Mouse (Mus musculus): ENCODE data around the gene Cit. TPM values are rescaled to one million over a fixed set of nuclear protein-coding genes. Genes with fewer than 3 reads are reported as not detected.

The Cit gene
- polyA plus RNA-seq, 1 experiment from 2014 or later: 27.5 TPM

DNA sequence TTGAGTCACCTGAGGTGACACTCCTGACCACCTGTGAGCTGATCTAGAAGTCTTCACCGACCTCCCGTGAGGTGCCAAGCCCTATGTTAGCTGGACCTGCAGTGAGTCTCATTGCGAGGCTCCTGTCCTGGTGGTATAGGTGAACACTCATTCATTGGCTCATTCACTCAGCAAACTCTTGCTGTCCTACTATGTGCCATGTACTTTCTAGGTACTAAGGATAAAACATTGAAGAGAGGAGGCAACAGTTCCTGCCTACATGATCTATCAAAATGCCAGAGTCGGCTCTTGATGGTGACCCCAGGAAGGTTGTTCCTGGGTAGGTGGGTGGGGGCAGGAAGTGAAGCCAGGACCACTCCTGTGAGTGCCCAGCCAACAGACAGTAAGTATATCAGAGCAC lies 72.9 kb downstream of the Cit start:
- ATAC-seq (ENCODE audit: low FRiP score) (no peak), DNase-seq (ENCODE audit: low spot score) (no peak)
- no peak overlapping the region for H3K9ac ChIP-seq
- no peaks in the 10 kb centered on the region for H3K4me1 ChIP-seq (replicated peaks; ENCODE audit: control insufficient read depth, insufficient read depth, low read length)
- no peak overlapping the region for H3K4me2 ChIP-seq (replicated peaks)
- WGBS: 90% methylated on average over 4 of the region's 4 CpGs
- no peak overlapping the region for H3K4me3 ChIP-seq (replicated peaks; ENCODE audit: low read length)
- H3K27ac ChIP-seq: no peak overlapping the region
- no peaks in the 10 kb centered on the region for H3K9me3 ChIP-seq (ENCODE audit: control insufficient read depth, low read length)
- H3K27me3 ChIP-seq (ENCODE audit: control insufficient read depth, insufficient read depth, low read length): no peaks in the 10 kb centered on the region
- H3K36me3 ChIP-seq (replicated peaks; ENCODE audit: control insufficient read depth, insufficient read depth): no peaks in the 10 kb centered on the region

DNA sequence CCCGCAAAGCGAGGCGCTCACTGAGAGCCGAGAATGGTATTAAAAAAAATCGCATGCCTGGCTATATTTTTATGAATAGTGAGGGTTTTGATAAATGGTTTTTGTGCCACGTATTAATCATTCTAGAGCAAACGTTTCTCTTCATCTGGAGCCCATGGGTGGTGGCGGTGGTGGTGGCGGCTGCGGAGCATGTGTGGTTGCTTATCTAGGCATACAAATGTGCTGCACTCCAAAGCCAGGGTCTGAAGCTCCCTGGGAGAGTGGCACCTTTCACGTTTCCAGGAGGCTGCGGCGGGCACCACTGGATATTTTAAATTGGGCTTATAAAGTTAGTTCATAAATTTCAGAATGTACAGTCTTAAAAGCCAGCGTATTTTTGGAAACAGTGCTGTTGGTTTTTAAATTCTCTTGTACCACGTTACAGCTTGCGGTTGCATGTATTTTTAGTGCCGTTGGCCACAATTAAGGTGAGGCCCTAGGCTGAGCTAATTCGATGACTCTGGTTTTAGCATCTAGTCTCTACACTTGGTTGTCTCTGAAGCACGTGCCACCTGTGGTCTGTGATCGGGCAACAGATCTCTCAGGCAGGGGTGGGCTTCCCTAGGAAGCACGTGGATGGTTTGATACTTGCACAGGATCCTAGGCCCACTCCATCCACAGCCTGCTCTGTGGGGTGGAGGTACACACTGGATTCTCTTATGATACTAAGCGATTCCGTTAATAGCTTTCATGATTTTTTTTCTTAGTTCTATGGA lies 73.7 kb downstream of the Cit start:
- no peak overlapping the region for H3K4me2 ChIP-seq (replicated peaks)
- WGBS: 84% methylated on average over 23 of the region's 23 CpGs
- no peak for ATAC-seq (ENCODE audit: low FRiP score)

DNA sequence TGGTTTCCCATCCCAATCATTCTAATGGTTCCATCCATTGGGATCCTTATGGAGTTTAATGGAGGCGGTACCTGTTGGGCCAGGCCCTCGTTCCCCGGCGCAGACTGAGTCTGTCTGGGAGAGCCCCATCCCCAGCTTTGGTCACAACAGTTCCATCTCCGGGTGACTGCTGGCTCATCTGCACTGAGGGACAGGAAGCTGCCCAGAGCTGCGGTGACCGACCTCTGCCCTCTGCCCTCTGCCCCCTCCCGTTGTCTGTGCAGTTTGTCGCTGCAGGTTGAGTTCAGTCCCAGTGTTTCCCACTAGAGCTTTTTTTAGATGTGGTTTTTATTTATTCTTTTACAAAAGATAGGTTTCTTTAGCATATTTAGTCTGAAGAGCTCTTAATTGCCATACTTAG lies 76.9 kb downstream of the Cit start:
- no peaks in the 10 kb centered on the region for H3K4me1 ChIP-seq (replicated peaks; ENCODE audit: control insufficient read depth, insufficient read depth, low read length)
- H3K27ac ChIP-seq: no peak overlapping the region
- H3K36me3 ChIP-seq (replicated peaks; ENCODE audit: control insufficient read depth, insufficient read depth): no peaks in the 10 kb centered on the region
- H3K9me3 ChIP-seq (ENCODE audit: control insufficient read depth, low read length): no peaks in the 10 kb centered on the region
- H3K27me3 ChIP-seq (ENCODE audit: control insufficient read depth, insufficient read depth, low read length): no peaks in the 10 kb centered on the region
- no peak overlapping the region for H3K4me2 ChIP-seq (replicated peaks)
- no peak overlapping the region for H3K4me3 ChIP-seq (replicated peaks; ENCODE audit: low read length)
- WGBS: 55% methylated on average over 9 of the region's 9 CpGs
- no peak for DNase-seq (ENCODE audit: low spot score)
- H3K9ac ChIP-seq: no peak overlapping the region
- no peak for ATAC-seq (ENCODE audit: low FRiP score)

More for the DNA sequence above, 73.7 kb downstream of the Cit start:
- Histone ChIP-seq H3K4me3 (replicated peaks; ENCODE audit: low read length) (no peak overlapping the region), H3K27ac (no peak overlapping the region), H3K4me1 (replicated peaks; ENCODE audit: control insufficient read depth, insufficient read depth, low read length) (no peaks in the 10 kb centered on the region), H3K27me3 (ENCODE audit: control insufficient read depth, insufficient read depth, low read length) (no peaks in the 10 kb centered on the region), H3K36me3 (replicated peaks; ENCODE audit: control insufficient read depth, insufficient read depth) (no peaks in the 10 kb centered on the region), H3K9ac (no peak overlapping the region), H3K9me3 (ENCODE audit: control insufficient read depth, low read length) (no peaks in the 10 kb centered on the region)
- no peak for DNase-seq (ENCODE audit: low spot score)

DNA sequence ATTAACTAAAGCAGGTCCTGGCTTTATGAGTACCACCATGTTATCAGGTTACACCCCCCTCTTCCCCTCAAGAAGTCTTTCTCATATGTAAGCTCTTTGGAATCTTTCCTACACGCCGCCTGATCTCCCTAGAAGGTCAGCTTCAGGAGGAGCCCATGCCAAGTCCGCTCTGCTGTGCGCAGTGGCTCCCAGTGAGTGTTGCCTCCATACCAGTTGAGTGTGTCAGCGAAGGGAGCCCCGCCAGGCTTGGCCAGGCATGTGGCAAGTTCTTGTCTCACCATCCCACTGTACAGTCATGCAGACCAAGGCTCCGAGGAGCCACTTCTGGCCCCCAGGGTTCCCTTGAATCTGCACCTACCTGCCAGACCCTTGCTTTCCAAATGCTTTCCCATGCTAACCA lies 79.9 kb downstream of the Cit start:
- Histone ChIP-seq H3K9me3 (ENCODE audit: control insufficient read depth, low read length) (no peaks in the 10 kb centered on the region), H3K9ac (no peak overlapping the region), H3K4me1 (replicated peaks; ENCODE audit: control insufficient read depth, insufficient read depth, low read length) (no peaks in the 10 kb centered on the region), H3K36me3 (replicated peaks; ENCODE audit: control insufficient read depth, insufficient read depth) (no peaks in the 10 kb centered on the region), H3K27ac (no peak overlapping the region), H3K4me3 (replicated peaks; ENCODE audit: low read length) (no peak overlapping the region), H3K4me2 (replicated peaks) (no peak overlapping the region), H3K27me3 (ENCODE audit: control insufficient read depth, insufficient read depth, low read length) (no peaks in the 10 kb centered on the region)
- DNase-seq (ENCODE audit: low spot score) (no peak), ATAC-seq (ENCODE audit: low FRiP score) (no peak)
- WGBS: 98% methylated on average over 7 of the region's 7 CpGs

DNA sequence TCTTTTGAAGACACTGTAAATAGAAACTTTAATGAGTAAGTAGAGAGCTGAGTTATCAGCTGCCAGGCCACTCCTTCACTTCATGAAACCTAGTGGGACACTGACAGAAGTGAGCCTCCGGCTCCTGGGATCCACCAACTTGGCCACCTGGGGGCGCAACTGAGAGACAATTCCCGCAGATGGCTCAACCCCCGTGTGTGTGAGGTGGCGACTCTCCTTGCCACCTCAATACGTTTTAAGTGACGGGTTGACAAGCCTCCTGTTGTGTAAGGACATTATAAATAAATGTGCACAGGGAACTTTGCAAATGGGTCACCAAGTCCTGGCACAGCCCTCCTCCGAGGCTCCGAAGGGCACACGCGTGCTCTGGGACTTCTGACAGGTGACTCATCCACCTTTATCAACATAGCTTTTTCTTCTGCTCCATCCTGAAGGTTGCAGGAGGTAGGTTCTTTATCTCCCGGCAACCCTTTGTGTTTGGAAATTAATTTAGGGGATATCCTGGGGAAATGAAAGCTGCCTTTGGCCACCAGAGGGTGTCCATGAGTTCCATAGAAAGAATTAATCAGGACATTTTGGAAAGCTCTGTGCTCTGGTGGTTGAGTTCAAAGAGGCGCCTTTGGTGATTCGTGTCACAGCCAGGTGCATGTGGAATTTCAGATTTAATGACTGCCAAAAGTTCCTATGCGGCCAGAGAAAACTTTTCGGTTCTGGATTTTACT lies 83.9 kb downstream of the Cit start:
- no peak for DNase-seq (ENCODE audit: low spot score)
- H3K27ac ChIP-seq: no peak overlapping the region
- H3K27me3 ChIP-seq (ENCODE audit: control insufficient read depth, insufficient read depth, low read length): no peaks in the 10 kb centered on the region
- no peaks in the 10 kb centered on the region for H3K9me3 ChIP-seq (ENCODE audit: control insufficient read depth, low read length)
- no peaks in the 10 kb centered on the region for H3K4me1 ChIP-seq (replicated peaks; ENCODE audit: control insufficient read depth, insufficient read depth, low read length)
- 82% methylated on average over 16 of the region's 16 CpGs for WGBS
- H3K4me3 ChIP-seq (replicated peaks; ENCODE audit: low read length): no peak overlapping the region
- no peak for ATAC-seq (ENCODE audit: low FRiP score)
- H3K4me2 ChIP-seq (replicated peaks): no peak overlapping the region
- peaks cover 5% of the 10 kb centered on the region; the same call in 1 of the 2 replicates for H3K36me3 ChIP-seq (replicated peaks; ENCODE audit: control insufficient read depth, insufficient read depth)
- H3K9ac ChIP-seq: no peak overlapping the region

DNA sequence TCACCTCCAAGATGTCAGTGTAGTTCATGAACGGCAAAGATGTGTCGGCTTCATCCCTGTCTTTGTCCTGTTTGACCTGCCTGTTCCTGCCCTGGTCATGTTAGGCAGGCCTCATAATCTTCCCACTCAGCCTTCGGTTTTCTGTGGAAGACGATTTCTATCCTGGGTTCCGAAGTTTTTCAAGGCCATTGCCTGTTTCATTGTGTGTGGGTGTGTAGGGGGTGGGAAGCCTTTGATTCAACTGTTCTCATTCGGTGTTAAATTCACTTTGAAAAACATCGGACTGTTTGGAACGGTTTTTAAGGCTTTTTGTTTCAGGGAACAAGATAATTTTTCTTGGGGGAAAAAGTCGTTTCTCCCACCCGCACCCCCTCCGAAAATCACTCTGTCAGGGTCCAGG lies 87.2 kb downstream of the Cit start:
- H3K4me2 ChIP-seq (replicated peaks): no peak overlapping the region
- peaks cover 10% of the 10 kb centered on the region; the same call in 1 of the 2 replicates for H3K36me3 ChIP-seq (replicated peaks; ENCODE audit: control insufficient read depth, insufficient read depth)
- no peaks in the 10 kb centered on the region for H3K27me3 ChIP-seq (ENCODE audit: control insufficient read depth, insufficient read depth, low read length)
- no peak overlapping the region for H3K9ac ChIP-seq
- no peaks in the 10 kb centered on the region for H3K9me3 ChIP-seq (ENCODE audit: control insufficient read depth, low read length)
- ATAC-seq (ENCODE audit: low FRiP score) (no peak), DNase-seq (ENCODE audit: low spot score) (no peak)
- no peaks in the 10 kb centered on the region for H3K4me1 ChIP-seq (replicated peaks; ENCODE audit: control insufficient read depth, insufficient read depth, low read length)
- 95% methylated on average over 11 of the region's 11 CpGs for WGBS
- H3K4me3 ChIP-seq (replicated peaks; ENCODE audit: low read length): no peak overlapping the region
- no peak overlapping the region for H3K27ac ChIP-seq

DNA sequence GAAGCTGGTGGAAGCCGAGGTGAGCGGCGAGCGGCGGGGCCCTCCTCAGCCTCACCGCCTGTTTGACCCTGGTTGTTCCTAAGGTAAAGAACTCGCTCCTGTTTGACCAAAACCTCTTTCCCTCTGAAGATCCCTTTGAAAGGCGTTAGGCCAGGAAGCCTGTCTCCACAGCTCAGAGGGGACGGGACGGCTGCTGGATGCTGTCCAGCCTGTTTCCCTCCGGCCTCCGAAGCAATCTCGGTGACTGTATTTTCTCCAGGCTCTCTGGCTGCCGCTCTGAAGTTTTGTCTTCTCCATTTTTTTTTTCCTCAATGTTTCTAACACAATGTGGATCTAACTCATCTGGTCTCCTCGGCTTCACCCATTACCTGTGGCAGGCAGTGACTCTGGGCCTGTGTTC lies 91.8 kb downstream of the Cit start:
- Histone ChIP-seq H3K9me3 (ENCODE audit: control insufficient read depth, low read length) (no peaks in the 10 kb centered on the region), H3K27me3 (ENCODE audit: control insufficient read depth, insufficient read depth, low read length) (no peaks in the 10 kb centered on the region), H3K4me1 (replicated peaks; ENCODE audit: control insufficient read depth, insufficient read depth, low read length) (no peaks in the 10 kb centered on the region), H3K4me3 (replicated peaks; ENCODE audit: low read length) (no peak overlapping the region), H3K36me3 (replicated peaks; ENCODE audit: control insufficient read depth, insufficient read depth) (peaks cover 18% of the 10 kb centered on the region), H3K27ac (no peak overlapping the region), H3K4me2 (replicated peaks) (no peak overlapping the region), H3K9ac (no peak overlapping the region)
- ATAC-seq (ENCODE audit: low FRiP score): no peak
- WGBS: 96% methylated on average over 15 of the region's 15 CpGs
- no peak for DNase-seq (ENCODE audit: low spot score)

DNA sequence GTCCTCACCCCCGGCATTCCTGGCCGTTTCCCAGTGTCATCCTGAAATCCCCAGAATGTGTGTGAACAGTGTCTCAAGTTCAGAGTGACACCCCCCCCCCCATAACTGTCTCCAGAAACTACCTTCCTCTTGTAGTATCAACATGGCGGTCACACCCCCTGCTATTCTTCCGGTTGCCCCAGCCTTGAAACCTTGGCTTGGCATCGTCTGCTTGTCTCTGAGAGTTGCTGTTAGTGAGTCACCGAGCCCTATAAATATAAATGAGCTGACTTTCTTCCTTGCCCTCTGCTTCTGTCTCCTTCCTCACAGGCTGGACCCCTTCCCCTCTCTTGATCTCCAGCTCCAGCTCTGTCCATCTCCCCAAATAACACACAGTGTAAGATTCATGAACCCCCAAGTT lies 92.5 kb downstream of the Cit start:
- Histone ChIP-seq H3K36me3 (replicated peaks; ENCODE audit: control insufficient read depth, insufficient read depth) (peaks cover 16% of the 10 kb centered on the region), H3K27ac (no peak overlapping the region), H3K27me3 (ENCODE audit: control insufficient read depth, insufficient read depth, low read length) (no peaks in the 10 kb centered on the region), H3K9me3 (ENCODE audit: control insufficient read depth, low read length) (no peaks in the 10 kb centered on the region), H3K4me1 (replicated peaks; ENCODE audit: control insufficient read depth, insufficient read depth, low read length) (no peaks in the 10 kb centered on the region), H3K9ac (no peak overlapping the region), H3K4me2 (replicated peaks) (no peak overlapping the region), H3K4me3 (replicated peaks; ENCODE audit: low read length) (no peak overlapping the region)
- DNase-seq (ENCODE audit: low spot score): no peak
- no peak for ATAC-seq (ENCODE audit: low FRiP score)
- 92% methylated on average over 6 of the region's 6 CpGs for WGBS

DNA sequence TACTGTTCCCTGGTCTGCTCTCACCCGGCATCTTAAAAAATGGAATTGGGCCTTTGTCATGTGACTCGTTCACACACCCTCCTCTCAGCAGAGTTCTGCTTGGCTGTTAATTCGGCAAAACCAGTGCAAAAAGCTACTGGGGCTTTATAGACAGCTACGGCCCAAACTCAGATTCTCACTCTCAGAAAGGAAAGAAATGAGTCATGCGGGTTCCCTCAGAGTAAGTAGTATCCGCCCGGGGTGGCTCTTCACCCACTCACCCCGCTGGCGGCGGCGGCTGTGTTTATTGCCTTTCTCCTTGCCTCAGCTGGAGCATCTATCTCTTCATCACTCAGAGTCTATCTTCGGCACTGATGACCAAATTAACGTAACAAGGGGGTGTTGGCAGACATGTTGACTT lies 93.9 kb downstream of the Cit start:
- H3K4me1 ChIP-seq (replicated peaks; ENCODE audit: control insufficient read depth, insufficient read depth, low read length): no peaks in the 10 kb centered on the region
- no peak for DNase-seq (ENCODE audit: low spot score)
- peaks cover 20% of the 10 kb centered on the region for H3K36me3 ChIP-seq (replicated peaks; ENCODE audit: control insufficient read depth, insufficient read depth)

More for the DNA sequence above, 93.9 kb downstream of the Cit start:
- no peak overlapping the region for H3K27ac ChIP-seq
- no peak overlapping the region for H3K4me2 ChIP-seq (replicated peaks)
- no peak for ATAC-seq (ENCODE audit: low FRiP score)
- no peaks in the 10 kb centered on the region for H3K9me3 ChIP-seq (ENCODE audit: control insufficient read depth, low read length)
- 93% methylated on average over 13 of the region's 13 CpGs for WGBS
- no peaks in the 10 kb centered on the region for H3K27me3 ChIP-seq (ENCODE audit: control insufficient read depth, insufficient read depth, low read length)
- H3K4me3 ChIP-seq (replicated peaks; ENCODE audit: low read length): no peak overlapping the region
- H3K9ac ChIP-seq: no peak overlapping the region

All from hindbrain, embryonic 14.5 days (tissue).